Mouse (Mus musculus): Measurements from ENCODE around the gene Mgat4a.

Mgat4a gene

DNA sequence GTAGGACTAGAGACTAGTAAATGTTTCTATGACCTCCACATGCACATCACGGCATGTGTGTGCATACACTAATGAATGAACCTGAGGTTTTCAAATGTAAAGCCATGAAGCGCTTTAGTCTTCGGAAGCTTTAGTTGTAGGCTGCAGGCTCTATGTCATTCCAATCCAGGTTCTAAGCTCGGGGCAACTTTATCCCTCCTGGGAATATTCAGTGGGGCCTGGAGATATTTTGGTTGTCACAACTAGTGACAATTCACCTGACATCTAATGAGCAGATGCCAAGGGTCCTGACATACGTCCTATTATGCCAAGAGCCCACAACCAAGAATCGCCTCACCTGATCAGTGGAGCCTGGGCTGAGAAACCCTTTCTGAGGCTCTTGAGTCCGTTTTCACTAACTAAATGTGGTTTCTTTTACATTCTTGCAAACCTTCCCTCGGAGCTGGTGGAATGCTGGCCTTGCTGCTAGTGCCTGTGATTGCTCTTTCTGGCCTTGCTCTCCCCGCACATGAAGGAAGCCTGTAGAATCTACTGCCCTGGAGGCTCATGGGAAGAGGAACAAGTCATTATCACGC lies 75.9 kb downstream of the Mgat4a start:
- no peak for DNase-seq (ENCODE audit: low spot score)

DNA sequence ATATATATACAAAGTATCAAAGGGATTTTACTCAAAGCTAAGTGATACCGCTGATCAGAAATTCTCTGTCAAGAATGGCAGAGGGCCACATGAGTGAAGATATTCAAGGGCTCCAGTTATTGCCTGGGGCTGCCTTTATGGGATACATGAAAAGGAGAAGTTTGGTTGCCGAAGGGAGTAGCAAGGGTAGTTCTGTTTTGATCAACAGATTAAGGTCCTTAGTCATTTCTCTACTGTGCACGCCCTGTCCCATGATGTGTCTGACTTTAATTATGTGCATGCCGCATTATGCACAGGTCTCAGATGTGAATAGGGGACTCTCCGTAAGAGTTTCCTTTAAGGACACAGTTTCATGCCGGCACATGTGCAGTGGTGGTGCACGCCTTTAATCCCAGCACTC lies 83.3 kb downstream of the Mgat4a start:
- no peak for DNase-seq (ENCODE audit: low spot score)

DNA sequence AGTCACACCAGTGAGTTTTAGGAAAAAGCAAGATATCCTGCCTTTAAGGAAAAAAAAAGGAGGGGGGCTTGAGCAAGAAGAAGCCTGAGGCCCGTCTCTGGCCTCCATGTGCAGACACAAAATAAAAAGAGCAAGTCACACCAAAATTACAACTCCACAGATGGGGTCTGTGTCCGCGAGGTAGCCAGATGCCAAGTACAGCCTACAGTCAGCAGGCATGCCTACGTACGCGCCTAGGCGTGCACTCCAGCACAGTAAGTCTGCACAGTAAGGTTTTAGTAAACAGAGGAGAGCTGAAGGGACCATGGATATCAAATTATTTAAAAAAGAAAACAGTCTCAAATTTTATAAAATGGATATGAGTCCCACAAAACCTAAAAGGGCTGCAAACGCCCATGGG lies 89.5 kb downstream of the Mgat4a start:
- no peak for DNase-seq (ENCODE audit: low spot score)

DNA sequence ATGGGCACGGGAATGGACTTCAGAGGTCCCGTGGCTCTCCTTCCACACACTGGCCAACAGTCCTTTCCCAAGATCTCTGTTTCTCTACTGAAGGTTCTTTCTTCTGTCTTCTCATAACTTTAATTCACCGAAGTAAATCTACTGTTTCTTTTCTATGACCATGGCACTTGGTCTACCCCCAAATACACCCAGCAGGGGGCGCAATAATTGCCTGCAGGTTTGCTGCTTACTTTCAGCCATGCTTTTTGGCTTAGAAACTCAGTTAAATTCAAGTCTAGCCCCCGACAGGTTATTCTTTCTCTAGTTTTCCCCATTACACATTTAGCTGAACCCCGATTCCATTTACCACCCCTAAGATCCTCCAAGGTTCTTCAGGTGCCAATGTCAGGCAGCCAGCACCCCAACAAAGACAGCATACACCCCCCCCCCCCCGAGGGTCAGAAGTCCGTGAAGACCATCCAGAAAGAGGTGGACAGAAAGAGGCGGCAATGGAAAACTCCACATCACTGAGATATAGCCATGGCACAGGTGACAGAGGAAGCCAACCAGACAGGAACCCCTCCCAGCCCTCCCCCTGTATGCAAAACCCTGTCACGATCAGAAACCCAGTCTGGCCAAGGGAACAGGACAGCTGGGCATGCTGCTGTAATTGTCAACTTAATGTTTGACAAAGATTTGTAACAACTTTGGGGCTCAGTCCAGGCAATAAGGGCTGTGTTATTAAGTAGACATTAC lies 92.3 kb downstream of the Mgat4a start:
- DNase-seq (ENCODE audit: low spot score): no peak

DNA sequence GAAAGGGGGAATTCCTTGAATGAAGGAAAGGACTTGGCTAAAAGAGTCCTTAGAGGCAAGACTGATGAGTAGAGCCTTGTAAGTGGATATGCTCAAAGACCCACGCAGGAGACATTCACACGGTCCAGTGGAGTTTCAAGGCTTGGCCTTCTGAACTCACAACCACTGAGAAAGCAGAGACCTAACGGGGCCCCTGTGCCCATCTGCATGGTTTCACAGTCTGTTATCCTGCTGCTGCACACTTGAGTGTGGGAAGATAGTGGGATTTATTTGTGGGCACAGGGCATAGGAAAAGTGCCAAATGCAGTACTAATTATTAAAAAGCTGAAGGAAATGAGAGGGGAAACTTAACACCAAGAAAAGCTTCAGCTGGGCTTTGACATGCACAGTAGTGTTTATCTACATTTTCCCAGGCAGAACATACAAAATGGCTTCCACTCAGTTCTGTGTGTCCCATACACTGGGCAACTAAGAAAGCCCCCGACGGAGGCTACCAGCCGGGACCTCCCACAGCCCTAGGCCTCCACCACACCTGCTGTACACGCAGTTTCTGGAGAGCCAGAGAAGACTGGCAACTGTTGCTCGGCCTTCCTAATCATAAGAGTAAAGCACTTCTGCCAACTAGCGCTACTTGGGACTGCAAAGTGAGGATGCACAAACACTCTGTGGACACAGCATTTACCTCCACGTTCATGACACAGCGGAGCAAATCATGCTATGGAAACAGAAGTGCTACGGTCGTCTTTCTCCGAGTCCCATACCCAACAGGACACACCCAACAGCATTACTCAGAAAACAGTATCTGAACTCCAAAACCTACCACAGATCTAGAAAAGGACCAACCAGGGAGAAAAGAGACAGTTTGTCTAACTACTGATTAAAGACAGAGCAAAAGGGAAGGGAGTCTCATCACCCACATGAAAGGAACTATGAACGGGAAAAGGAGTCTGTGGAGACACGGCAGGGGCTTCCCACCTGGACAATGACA lies 97.7 kb downstream of the Mgat4a start:
- DNase-seq (ENCODE audit: low spot score): no peak

DNA sequence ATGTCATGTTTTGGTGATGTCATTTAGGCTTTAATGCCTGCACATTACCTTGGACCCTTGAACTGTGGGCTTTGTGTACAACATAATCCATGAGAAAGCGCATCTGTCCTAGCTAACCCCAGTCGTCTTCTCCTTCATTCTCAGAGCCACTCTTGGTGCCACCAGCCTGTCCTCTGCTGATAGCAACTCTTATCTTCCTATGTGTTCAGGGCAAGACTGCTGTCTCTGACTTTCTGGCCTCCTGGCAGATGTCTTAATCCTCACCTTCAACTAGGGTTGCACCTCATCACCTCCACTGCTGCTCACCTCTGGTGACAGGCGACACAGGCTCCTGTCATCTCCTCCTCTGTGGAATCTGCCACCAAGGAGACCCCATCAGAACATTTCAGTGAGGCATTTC lies 104.4 kb downstream of the Mgat4a start:
- no peak for DNase-seq (ENCODE audit: low spot score)

DNA sequence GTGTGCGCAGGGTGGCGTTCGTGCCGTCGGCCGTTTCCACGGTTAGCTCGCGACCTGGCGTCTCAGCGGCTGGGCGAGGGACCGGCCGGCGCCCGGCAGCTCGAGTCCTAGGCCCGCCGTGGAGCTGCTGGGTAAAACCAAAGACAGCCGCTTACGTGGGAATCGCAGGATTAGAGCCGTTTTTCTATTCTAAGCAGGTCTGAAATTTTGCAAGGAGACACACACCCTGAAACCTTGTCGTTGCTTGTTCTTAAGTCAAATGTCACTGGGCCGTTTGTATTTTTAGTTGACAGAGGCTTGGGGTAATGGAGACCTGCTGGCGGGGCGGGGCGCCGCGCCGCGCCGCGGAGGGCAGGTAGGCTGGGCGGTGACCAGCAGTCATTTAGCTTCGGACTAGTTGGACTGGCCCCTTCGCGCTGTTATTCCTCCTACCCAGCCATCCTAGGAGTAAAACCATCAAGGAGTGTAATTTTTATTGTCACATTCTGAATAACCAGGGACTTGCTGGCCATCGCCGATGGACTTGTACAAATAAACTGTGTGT lies 110.4 kb downstream of the Mgat4a start:
- DNase-seq (ENCODE audit: low spot score): no peak

DNA sequence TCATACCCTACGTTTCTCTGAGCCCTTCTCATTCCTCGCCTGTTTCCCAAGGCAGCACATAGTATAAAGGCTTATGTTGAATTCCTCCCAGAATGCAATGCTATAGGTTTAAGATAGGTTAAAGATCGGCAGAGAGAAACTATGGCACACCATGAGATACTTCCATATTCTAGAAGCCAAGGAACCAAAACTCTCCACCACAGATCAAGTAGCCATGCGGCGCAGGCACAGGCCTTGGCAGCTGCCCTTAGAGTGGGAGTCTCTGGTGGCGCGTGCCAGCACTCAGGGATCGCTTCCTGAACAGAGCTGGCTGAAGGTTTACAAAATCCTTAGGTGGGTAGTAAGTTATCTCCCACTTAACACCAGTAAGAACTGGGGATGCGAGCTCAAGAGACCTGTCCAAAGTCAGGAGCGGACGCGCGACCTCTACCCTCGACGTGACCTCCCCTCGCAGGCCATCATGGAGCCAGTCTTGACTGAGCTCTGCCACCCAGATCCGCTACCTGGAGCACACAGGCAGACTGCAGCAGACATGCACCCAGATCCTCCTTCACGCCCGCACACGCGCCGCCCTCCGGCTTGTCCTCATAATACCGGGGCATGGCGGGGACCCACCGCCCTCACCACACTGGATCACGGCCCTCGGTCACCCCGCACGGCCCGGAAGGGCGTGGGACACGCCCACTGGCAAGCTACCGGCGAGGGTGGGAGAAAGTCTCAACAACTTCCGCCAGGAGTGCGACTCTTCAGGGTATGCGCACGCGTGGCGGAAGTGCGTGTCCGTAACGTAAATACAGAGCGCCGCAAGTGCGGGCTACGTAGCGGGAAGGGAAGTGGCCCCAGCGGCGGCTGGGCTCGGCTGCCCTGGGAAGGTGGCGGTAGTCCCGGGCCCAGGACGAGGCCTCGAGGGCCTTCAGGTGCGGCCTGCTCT lies 111.2 kb downstream of the Mgat4a start, which contains the start of the genes Coa5 and Unc50:
Gene Coa5 (minus strand): TSS at position 738 of the 931 bp plus-strand sequence.
Gene Unc50 (plus strand): TSS at position 774 of the 931 bp plus-strand sequence.
- peak; percentile 93 for DNase-seq (ENCODE audit: low spot score)

DNA sequence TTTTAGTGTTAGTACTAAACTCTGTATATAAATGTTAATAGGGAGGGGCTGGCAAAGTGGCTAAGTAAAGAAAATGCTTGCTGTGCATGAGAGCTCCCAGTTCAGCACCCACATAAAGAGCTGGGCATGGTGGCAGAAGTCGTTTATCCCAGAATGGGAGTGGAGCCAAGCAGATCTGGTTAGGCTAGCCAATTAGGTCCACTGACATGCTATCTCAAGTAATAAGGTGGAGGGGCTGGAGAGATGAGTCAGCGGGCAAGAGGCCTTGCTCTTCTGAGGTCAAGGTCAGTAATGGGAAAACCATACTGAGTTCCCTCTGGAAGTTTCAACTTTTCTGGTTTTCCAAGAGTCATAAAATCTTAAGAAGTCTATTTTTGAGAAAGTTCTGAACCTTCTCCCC lies 111.9 kb downstream of the Mgat4a start:
- DNase-seq (ENCODE audit: low spot score): no peak

DNA sequence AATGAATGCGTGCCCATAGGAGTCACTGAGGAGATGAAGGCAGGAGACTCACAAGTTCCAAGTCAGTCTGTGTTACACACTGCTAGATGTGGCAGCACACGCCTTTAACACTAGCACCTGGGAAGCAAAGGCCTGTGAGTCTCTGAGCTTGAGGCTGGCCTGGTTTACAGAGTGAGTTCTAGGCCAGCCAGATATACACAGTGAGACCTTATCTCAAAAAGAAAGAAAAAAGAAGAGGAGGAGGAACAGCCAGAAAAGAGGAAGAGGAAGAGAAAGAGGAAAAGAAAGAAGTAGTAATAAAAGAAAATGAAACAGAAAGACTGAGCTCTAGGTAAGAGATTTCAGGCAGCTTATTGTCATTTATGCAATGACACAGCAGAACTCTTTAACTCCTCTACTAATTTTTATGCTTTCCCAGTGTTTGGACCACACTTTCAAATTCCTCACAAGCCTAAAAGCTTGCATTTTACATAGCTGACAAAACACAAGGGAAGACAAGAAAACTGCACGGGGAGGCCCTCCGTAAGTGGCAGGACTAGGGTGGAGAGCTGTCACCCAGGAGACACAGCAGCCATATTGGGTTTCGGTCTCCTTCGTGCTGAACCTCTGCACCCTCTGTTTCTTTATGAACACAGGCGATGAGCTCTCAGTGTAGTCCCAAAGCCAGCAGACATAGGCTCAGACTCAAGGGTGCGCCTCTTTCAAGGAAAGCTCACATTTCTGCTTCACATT lies 113.5 kb downstream of the Mgat4a start:
- no peak for DNase-seq (ENCODE audit: low spot score)

DNA sequence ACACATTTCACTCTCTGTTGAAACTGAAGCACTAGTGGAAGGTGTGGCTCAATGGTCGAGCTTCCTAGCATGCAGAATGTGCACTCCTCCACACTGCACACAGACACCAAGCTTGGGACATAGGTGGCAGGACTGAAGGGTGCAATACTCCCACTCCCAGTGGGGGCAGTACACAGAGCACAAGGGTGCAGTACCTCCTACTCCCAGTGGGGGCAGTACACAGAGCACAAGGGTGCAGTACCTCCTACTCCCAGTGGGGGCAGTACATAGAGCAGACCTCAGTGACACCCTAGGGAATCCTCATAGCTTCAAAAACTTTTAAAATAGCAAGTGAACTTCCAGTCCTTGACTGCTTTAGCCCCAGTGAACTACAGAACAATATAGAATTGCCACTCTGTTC lies 121.4 kb downstream of the Mgat4a start:
- no peak for DNase-seq (ENCODE audit: low spot score)

DNA sequence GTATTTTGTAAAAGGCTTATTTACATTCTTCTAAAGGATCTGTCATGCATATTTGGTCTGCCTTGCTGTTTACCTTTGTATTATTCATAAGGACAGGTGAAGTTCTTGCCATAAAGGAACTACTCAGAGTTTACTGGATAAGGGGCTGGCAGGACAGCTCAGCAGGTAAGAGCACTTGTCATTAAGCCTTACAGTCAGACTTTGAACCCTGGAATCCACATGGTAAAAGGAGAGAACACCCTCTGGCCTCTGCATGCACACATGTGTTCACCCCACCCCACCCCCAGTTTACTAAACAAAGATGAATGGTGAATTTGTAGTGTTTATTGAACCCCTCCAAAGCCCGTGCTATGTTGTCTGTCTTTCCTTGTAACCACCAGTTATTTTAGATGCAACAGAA lies 125.4 kb downstream of the Mgat4a start:
- DNase-seq (ENCODE audit: low spot score): no peak

DNA sequence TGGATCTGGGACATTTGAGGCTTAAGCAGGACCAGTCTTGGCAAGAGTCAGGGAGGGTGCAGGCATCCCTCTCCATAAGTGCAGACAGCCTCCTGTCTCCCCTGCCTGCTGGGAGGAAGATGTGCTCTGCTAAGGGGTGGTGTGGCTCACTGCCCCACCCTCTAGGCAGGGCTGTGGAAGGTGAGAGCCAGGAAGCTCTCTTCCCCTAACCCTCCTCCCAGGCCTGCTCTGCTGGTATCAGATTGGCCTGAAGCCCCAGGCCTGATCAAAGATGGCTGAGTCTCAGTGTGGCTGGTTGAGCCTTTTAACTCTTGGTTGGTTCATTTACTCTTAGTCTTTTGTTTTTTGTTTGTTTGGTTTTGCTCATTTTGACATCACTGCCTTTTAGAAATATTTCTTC lies 131.2 kb downstream of the Mgat4a start:
- no peak for DNase-seq (ENCODE audit: low spot score)

DNA sequence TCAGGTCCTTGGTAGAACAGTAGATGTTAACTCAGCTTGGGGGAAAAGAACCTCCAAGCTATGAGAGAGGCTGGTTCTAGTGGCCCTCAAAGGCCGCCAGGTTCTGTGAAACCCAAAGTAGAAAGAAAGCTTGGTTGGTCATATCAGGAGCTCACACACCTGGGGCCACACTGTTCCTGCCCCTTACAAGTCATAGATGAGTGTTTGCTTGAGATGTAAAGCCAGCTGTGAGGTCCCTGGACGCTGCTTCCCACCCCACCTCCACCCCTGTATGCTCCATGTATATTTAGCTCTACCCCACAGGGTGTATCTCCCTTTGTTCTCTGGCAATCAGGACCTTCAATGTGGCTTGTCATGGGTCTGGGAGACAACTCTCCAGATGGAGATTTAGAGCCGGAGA lies 132.1 kb downstream of the Mgat4a start:
- DNase-seq (ENCODE audit: low spot score): no peak

DNA sequence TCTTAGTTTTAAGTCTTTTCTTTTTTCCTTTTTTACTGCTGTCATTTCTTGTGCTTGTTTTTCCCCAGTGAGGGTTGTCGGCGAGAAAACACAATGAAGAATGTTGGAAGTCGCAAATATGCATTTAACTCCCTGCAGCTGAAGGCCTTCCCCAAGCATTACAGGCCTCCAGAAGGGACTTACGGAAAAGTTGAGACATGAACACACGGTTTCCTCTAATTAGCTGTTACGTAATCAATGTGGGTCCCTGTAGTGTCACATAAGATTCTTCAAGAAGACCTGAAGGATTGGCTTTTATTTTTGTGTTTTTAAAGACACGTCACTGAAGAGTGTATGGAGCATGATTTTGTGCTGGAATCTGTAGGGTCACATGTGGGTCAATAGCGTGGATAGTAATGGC lies 132.8 kb downstream of the Mgat4a start:
- DNase-seq (ENCODE audit: low spot score): no peak

DNA sequence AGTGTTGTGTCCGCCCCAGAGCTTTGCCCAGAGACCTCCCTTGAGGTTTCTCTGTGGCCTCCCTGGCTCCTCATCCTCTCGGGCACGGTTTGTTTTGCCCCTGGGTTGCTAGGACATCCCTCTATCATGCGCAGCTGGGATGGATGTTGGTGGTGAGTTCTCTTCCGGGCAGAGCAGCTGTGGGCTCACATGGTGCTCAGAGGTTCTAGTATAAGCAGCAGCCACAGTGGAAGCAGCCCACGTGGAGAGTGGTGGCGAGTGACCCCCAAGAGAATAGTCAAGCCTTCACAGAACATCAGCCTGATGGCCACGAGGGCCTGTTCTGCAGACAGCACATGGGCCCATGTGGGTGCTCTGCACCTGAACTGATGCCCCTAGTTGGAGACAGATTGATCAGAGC lies 133.6 kb downstream of the Mgat4a start:
- DNase-seq (ENCODE audit: low spot score): no peak

DNA sequence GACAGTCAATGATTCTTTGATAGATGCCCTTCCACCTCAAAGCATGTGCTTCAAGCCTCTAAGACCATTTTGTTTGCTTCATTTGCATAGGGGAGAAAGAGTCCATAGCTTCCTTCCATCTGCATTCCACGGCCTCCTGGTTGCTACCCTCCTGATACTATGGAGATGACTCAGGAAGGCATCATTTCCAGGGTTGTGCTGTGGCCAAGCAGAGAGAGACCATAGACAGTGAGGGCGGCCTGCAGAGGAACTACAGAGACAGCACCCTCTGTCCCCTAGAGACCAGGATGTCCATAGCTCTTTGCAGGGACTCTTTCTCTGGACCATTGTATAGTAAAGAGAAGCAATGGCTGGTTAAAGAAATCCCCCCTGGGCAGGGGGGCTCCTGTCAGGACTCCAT lies 135.7 kb downstream of the Mgat4a start:
- DNase-seq (ENCODE audit: low spot score): no peak

DNA sequence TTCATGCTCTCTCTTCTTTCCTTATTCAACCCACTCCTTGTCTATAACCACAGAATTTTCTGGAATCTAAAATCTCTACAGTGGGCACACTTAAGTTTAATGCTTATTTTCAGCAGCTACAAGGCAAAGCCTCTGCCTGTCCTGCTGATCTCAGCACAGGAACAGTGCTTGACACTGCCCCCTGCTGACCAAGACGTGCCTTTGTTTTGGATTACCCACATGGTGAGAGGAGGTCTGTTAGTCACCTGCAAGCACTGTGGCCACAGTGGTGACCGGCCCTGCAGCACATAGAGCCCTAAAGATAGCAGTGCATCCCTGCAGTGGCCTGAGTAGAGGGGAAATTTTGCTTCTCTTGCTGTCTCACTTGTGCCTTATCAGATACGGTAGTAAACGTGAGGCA lies 139.1 kb downstream of the Mgat4a start:
- DNase-seq (ENCODE audit: low spot score): peak; percentile 29

DNA sequence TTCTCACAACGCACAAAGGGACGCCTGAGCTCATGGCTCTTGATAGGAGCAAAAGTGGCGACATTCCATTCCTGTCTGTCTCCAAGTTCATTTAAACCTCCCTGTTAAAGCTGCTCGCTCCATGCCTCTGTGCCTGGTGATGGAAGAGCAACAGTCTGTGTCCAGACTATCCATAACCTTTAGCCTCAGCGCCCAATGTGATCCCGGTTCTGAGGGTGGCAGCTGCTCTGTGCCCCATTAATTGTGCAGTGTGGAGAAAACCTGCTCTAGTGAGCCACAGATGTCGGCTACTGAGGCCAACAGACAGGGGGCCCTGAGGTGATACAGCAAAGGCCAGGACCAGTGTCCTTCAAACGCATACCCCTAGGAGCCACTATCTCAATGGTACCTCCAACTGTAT lies 141.1 kb downstream of the Mgat4a start:
- DNase-seq (ENCODE audit: low spot score): no peak

DNA sequence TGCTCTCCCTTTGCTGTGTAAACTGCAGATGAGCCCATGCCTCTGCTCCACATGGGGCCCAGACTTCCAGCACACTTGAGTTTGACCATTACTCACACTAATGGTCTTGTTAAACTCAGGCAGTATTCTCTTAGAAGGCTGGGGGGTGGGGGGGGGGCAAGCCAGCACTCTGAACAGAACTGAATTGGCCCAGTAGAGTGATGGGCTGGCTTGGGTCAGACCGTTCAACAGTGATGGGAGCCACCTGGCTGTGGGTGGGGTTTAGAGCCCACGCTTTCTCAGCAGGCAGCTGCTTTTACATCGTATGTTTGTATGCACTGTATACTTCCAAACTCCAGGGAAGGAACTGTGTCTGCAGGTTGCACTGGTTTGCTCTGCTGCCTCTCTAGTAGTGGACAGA lies 141.9 kb downstream of the Mgat4a start:
- DNase-seq (ENCODE audit: low spot score): no peak

DNA sequence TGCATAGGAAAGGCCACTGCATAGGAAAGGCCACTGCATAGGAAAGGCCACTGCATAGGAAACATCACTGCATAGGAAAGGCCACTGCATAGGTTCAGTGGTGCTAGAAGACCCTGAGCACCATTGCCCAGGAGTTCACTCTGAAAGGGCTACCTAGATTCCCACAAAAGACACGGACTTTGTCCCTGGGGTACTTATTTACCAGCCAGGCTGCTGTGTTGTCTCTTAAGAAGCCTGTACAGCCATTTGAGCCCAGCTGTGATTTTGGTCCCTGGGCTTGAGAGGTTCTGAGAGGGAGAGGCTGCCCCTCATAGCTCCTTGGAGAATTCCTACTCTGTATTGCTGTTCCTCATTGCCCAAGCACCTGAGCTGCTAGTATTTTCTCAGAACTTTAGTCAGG lies 144.3 kb downstream of the Mgat4a start:
- no peak for DNase-seq (ENCODE audit: low spot score)
